Mouse (Mus musculus) heart, postnatal 25 days (tissue): ENCODE measurements around the gene Vwa2. TPM values are rescaled to one million over a fixed set of nuclear protein-coding genes. Genes with fewer than 3 reads are reported as not detected.

Experiments used
- DNase-seq: peaks from one replicate; pipeline ENCODE4 v3.0.0; 2022; ENCODE audit warnings: low spot score
- intact Hi-C: fragments of 180-260 bp; cut with DNase I; formaldehyde crosslinking; loops from one replicate; pipeline ENCODE4 v1.15.1; 2025
- total RNA-seq, 2 experiments: library from RNA; stranded (reverse); gene quantifications; 2 replicates each; pipeline ENCODE4 v1.2.3; 2021

The Vwa2 gene
- total RNA-seq, 2 experiments from 2014 or later = not detected

DNA sequence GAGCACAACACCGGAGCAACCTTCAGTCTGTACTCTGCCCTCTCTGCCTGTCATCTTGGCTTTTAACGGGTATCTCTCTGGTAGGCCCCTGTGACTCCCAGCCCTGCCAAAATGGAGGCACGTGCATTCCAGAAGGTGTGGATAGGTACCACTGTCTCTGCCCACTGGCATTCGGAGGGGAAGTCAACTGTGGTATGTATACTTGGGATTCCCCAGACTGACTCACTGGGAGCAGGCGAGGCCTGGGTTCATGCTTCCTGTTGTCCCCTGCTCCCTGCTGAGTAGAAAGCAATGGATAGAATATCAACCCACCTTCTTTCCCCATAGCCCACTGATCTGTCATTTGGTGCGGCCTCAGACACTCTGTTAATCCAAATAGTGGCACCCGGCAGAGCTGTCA is 31.3 kb downstream of the Vwa2 start:
- intact Hi-C loops = loop anchor here (5.0 kb wide), 3 partner anchors 88 to 483 kb away; no protein-coding TSS in a partner anchor
- DNase-seq = no peak

DNA sequence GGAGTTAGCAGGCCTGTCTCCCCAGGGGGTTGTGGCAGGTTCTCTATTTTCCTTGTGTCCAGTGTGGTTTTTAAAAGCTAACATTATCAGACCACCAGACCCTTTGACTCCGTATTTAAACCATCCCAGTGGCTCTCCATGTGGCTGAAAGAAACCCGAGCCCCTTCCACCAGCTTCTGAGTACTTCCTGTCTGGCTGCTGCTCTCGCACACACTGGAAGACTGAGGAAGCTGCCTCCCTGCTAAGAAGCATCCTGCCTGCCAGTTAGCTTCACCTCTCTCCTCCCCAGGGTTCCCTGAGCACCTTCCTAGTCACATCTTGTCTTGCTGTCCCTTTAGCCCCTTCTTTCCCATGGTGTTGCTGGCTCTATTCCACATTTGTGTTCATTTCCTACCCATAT is 33.8 kb downstream of the Vwa2 start:
- intact Hi-C loops = loop anchor here (5.0 kb wide), 3 partner anchors 91 to 486 kb away; no protein-coding TSS in a partner anchor
- DNase-seq = no peak

DNA sequence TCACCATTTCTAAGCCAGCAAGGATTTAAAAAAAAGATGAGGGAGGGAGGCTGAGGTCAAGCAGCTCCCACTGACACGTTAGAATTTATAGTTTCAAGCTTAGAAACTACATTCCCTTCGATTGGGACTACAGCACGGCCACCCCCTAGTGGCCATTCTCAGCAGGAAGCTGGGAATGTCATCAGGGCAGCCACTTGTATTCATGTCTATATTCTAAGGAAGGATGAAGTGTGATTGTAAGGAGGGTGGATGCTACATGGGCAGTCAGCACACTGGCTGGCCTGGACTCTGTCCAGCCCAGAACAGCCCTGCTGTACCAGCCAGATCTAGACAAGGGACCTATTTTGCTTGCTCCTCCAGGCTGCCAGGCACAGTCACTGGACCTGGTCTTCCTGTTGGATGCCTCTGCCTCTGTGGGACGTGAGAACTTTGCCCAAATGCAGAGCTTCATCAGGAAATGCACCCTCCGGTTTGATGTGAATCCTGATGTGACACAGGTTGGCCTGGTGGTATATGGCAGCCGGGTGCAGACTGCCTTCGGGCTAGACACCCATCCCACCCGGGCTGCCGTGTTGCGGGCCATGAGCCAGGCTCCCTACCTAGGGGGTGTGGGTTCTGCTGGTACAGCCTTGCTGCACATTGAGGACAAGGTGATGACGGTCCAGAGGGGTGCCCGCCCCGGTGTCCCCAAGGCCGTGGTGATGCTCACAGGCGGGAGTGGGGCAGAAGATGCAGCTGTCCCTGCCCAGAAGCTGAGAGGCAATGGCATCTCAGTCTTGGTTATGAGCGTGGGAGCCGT is 34.6 kb downstream of the Vwa2 start:
- no peak for DNase-seq
- intact Hi-C loops = loop anchor here (5.0 kb wide), 3 partner anchors 91 to 486 kb away; no protein-coding TSS in a partner anchor

DNA sequence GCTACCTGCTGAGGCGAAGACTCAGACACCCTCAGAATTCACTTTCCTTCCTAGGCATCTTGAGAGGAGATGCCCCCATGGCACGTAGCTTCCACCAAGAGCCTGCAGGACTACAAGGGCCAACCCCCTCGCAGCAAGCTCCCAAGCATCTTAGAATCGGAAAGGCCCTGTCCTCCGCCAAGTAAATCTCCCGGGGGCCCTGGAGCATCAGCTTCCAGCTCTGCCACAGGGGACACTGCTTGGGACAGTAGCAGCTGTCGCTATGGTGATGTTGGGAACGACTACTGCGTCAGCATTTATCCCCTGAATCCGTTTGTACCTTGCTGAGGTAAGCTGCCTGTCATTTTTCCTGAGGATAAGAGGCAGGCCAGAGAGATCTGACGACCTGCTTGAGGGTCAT is 36.5 kb downstream of the Vwa2 start:
- DNase-seq = no peak
- intact Hi-C loops = no loop called here

GRCm38 (mm10) chr19:56913761-56914160 is 39.7 kb downstream of the Vwa2 start:
- intact Hi-C loops = no loop called here

DNA sequence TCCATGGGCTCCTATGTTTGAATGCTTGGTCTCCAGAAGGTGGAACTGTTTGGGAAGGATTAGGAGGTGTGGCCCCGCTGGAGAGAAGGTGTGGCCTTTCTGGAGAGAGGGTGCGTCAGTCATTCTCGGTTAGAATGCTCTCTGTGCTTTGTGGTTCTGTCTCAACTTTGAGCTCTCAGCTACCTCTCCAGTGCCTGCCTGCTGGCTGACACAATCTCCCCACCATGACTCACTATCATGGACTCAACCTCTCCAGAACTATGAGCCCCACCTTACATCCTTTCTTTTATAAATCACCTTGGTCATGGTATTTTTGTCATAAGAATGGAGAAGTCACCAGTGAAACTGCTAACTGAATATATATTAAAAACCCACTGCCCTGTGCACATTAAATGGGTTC is 40.6 kb downstream of the Vwa2 start:
- intact Hi-C loops = no loop called here
- no peak for DNase-seq

More at GRCm38 (mm10) chr19:56913761-56914160, 39.7 kb downstream of the Vwa2 start:
- no peak for DNase-seq

DNA sequence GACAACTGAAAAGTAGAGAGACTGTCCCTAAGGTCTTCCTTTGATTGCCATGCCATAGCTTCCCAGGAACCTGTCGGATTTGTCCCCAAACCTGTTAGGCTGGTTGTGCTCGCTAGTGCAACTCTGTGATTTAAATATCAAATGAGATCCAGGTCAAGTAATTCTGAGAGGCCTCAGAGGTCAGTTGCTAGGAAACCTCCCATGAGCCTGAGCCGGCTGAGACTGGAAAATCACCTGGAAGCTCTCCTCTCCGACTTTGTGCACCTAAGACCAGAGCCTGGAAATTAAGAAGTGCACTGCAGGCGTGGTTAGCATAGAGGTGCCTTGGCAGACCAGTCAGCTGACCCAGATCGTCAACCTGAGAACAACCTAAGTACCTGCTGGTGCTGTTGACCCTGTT is 41.0 kb downstream of the Vwa2 start:
- no peak for DNase-seq
- intact Hi-C loops = no loop called here

GRCm38 (mm10) chr19:56919628-56920027 is 45.6 kb downstream of the Vwa2 start:
- intact Hi-C loops = loop anchor here (1.0 to 10.0 kb wide), 4 partner anchors 89 to 435 kb away; partner anchors contain the start of gene Afap1l2
- peak; percentile 77 for DNase-seq

- intact Hi-C loops = loop anchor here (10.0 kb wide), 2 partner anchors 405 to 435 kb away; no protein-coding TSS in a partner anchor
- no peak for DNase-seq
Measured at GRCm38 (mm10) chr19:56920232-56920631, 46.2 kb downstream of the Vwa2 start.

GRCm38 (mm10) chr19:56921744-56922143 is 47.7 kb downstream of the Vwa2 start:
- intact Hi-C loops = loop anchor here (10.0 kb wide), 2 partner anchors 403 to 433 kb away; no protein-coding TSS in a partner anchor
- no peak for DNase-seq

- intact Hi-C loops = loop anchor here (10.0 kb wide), 2 partner anchors 395 to 425 kb away; no protein-coding TSS in a partner anchor
- DNase-seq = peak; percentile 20
Measured at GRCm38 (mm10) chr19:56929392-56929791, 55.3 kb downstream of the Vwa2 start.

- intact Hi-C loops = no loop called here
- DNase-seq = no peak
Measured at GRCm38 (mm10) chr19:56930029-56930428, 56.0 kb downstream of the Vwa2 start.

GRCm38 (mm10) chr19:56933800-56934199 is 59.8 kb downstream of the Vwa2 start:
- intact Hi-C loops = no loop called here
- DNase-seq = no peak

- intact Hi-C loops = no loop called here
- DNase-seq = no peak
Measured at GRCm38 (mm10) chr19:56935111-56935510, 61.1 kb downstream of the Vwa2 start.

GRCm38 (mm10) chr19:56935777-56936176 is 61.7 kb downstream of the Vwa2 start:
- DNase-seq = no peak
- intact Hi-C loops = no loop called here

DNA sequence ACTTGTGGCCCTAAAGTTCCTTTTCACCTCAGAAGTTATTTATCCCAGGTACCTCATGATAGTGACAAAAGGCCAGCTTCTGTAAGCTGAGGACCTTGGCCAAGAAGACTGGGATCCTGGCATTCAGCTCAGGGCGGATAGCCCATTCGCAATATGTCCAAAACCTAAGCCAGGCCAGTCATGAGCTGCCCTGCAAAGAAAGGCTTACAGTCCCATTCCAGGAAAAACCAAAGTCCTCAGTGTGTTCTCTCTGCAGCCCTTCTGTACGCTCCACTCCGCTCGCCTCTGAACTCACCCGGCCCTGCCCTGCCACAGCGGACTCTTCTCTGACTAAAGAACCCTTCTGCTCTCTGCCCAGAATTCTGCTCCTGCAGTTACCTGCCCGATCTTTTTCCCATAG is 62.2 kb downstream of the Vwa2 start:
- DNase-seq = no peak
- intact Hi-C loops = no loop called here

DNA sequence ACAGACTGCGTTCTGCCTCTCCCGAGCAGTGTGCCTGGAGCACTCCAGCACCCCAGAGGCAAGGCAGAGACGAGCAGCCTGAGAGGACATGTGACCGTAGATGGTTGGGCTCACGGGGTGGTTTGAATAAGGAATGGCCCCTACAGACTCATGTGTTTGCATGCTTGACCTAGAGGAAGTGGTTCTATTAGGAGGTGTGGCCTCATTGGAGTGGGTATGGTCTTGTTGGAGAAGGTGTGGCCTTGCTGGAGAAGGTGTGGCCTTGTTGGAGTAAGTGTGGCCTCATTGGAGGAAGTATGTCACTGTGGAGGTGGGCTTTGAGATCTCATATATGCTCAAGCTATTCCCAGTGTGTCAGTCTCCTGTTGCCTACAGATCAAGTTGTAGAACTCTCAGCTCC is 63.9 kb downstream of the Vwa2 start:
- no peak for DNase-seq
- intact Hi-C loops = no loop called here

- DNase-seq = peak; percentile 41
- intact Hi-C loops = loop anchor here (2.0 kb wide), 1 partner anchor 19 kb away; no protein-coding TSS in a partner anchor
Measured at GRCm38 (mm10) chr19:56939826-56940225, 65.8 kb downstream of the Vwa2 start.

DNA sequence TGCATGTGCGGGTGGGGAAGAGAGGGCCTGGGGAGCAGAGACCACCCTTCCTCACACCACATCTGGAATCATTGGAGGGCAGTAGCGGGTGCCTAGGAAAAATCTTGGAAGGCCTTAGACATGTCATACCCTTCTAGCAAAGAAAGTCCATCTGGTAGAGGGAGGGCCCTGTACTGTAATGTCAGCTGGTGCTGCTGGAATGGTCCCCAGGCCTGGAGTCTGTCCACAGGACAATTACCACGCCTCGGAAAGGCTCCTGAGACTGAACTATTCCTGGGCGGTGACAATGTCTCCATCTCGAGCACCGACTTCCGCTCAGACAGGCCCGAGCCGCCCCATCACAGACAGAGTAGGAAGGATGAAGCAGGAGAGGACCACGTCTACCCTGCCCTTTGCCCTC is 66.5 kb downstream of the Vwa2 start:
- DNase-seq = peak; percentile 65
- intact Hi-C loops = loop anchor here (2.0 kb wide), 1 partner anchor 18 kb away; no protein-coding TSS in a partner anchor

GRCm38 (mm10) chr19:56942216-56942615 is 68.2 kb downstream of the Vwa2 start:
- intact Hi-C loops = no loop called here
- DNase-seq = no peak

GRCm38 (mm10) chr19:56944211-56944610 is 70.2 kb downstream of the Vwa2 start:
- intact Hi-C loops = no loop called here
- DNase-seq = no peak
